Comparison of ENCODE assay signal across 8 mouse cellular contexts in genomic region chr17:25569833-25570647, GRCm38 (mm10). TPM values are rescaled to one million over a fixed set of nuclear protein-coding genes. Genes with fewer than 3 reads are reported as not detected.
DNase-seq lines count a peak whose midpoint lies in the region; ATAC-seq and TF ChIP-seq lines count a peak whose summit lies in the region.

No protein-coding gene starts in this region.

- TF ChIP-seq POLR2A in small intestine, adult 2 months (IDR thresholded peaks at IDR 0.05; ENCODE audit: low read depth, low read length): no peak

- H3K27me3 ChIP-seq in kidney, embryonic 14.5 days (ENCODE audit: control insufficient read depth, insufficient read depth, low read length): peaks cover 14% of the 10 kb centered on the region
- H3K27me3 ChIP-seq in E14TG2a.4 (ENCODE audit: insufficient read depth, low read length): peaks cover 88% of the 10 kb centered on the region
- H3K27me3 ChIP-seq in embryonic facial prominence, embryonic 13.5 days: peaks cover 25% of the 10 kb centered on the region
- peaks cover 75% of the 10 kb centered on the region for H3K27me3 ChIP-seq in limb, embryonic 12.5 days
- H3K27me3 ChIP-seq in small intestine, adult 2 months (ENCODE audit: control insufficient read depth, insufficient read depth, low read length): peaks cover 28% of the 10 kb centered on the region

- H3K9ac ChIP-seq in kidney, embryonic 14.5 days (ENCODE audit: low read depth, low read length): peak overlapping the region; percentile 60
- H3K9ac ChIP-seq in embryonic facial prominence, embryonic 13.5 days: peak overlapping the region; percentile 73
- H3K9ac ChIP-seq in limb, embryonic 12.5 days (replicated peaks): peak overlapping the region; percentile 66

- ATAC-seq in kidney, embryonic 14.5 days (ENCODE audit: low FRiP score, low TSS enrichment): no peak; the same call in none of the 2 replicates
- no peak for ATAC-seq in embryonic facial prominence, embryonic 13.5 days (ENCODE audit: insufficient number of reproducible peaks, insufficient read depth, low FRiP score, low TSS enrichment, low read depth)
- peak; percentile 7; the same call in 1 of the 2 replicates for ATAC-seq in limb, embryonic 12.5 days (ENCODE audit: insufficient number of reproducible peaks, insufficient read depth, low FRiP score, low TSS enrichment, low read depth)

- H3K4me1 ChIP-seq in kidney, embryonic 14.5 days (ENCODE audit: control insufficient read depth, insufficient read depth, low read length): peaks cover 13% of the 10 kb centered on the region; the same call in 1 of the 2 replicates
- peaks cover 35% of the 10 kb centered on the region for H3K4me1 ChIP-seq in E14TG2a.4 (replicated peaks; ENCODE audit: low read depth, low read length)
- peaks cover 58% of the 10 kb centered on the region for H3K4me1 ChIP-seq in embryonic facial prominence, embryonic 13.5 days
- peaks cover 44% of the 10 kb centered on the region for H3K4me1 ChIP-seq in limb, embryonic 12.5 days (replicated peaks)
- 0 out of 2 replicates have a peak, but pooled peaks cover 9% of the 10 kb centered on the region for H3K4me1 ChIP-seq in small intestine, adult 2 months (ENCODE audit: control insufficient read depth, insufficient read depth, insufficient read length, low read length)

- no peak for TF ChIP-seq CTCF in E14TG2a.4 (conservative IDR thresholded peaks at IDR 0.05; ENCODE audit: low read length)
- no peak for TF ChIP-seq CTCF in small intestine, adult 2 months (IDR thresholded peaks at IDR 0.05; ENCODE audit: extremely low read depth, insufficient read length, insufficient replicate concordance, low read depth, low read length)

- peak overlapping the region; percentile 57 for H3K4me3 ChIP-seq in kidney, embryonic 14.5 days (ENCODE audit: low read length)
- H3K4me3 ChIP-seq in E14TG2a.4 (replicated peaks; ENCODE audit: low read length): peak overlapping the region; percentile 83
- peak overlapping the region; percentile 59 for H3K4me3 ChIP-seq in embryonic facial prominence, embryonic 13.5 days
- peak overlapping the region; percentile 57 for H3K4me3 ChIP-seq in limb, embryonic 12.5 days (replicated peaks)
- H3K4me3 ChIP-seq in small intestine, adult 2 months (ENCODE audit: low read depth, low read length): peak overlapping the region; percentile 62

- no peak overlapping the region for H3K27ac ChIP-seq in kidney, embryonic 14.5 days (ENCODE audit: low read depth, low read length)
- H3K27ac ChIP-seq in embryonic facial prominence, embryonic 13.5 days: no peak overlapping the region
- no peak overlapping the region for H3K27ac ChIP-seq in limb, embryonic 12.5 days
- H3K27ac ChIP-seq in small intestine, adult 2 months (ENCODE audit: insufficient read depth, low read depth, low read length): no peak overlapping the region

- H3K9me3 ChIP-seq in kidney, embryonic 14.5 days (ENCODE audit: control insufficient read depth, low read length): no peaks in the 10 kb centered on the region
- H3K9me3 ChIP-seq in E14TG2a.4 (ENCODE audit: low read length): no peaks in the 10 kb centered on the region
- H3K9me3 ChIP-seq in embryonic facial prominence, embryonic 13.5 days: no peaks in the 10 kb centered on the region
- no peaks in the 10 kb centered on the region for H3K9me3 ChIP-seq in limb, embryonic 12.5 days

- no peak for DNase-seq in kidney, postnatal 36 days
- DNase-seq in yolk sac, embryonic 10.5 days (ENCODE audit: low spot score): no peak
- no peak for DNase-seq in frontal cortex, postnatal 25 days (ENCODE audit: low spot score in 2 of 2)

- 3% methylated on average over 51 of the region's 54 CpGs for WGBS in kidney, embryonic 14.5 days
- WGBS in embryonic facial prominence, embryonic 13.5 days: under 1% methylated on average over 53 of the region's 54 CpGs
- WGBS in limb, embryonic 12.5 days: 3% methylated on average over 54 of the region's 54 CpGs
- WGBS in small intestine, adult 2 months: 6% methylated on average over 54 of the region's 54 CpGs

- peak overlapping the region; percentile 99 for H3K4me2 ChIP-seq in kidney, embryonic 14.5 days (replicated peaks; ENCODE audit: low read depth, low read length)
- peak overlapping the region; percentile 99 for H3K4me2 ChIP-seq in embryonic facial prominence, embryonic 13.5 days
- peak overlapping the region; percentile 98 for H3K4me2 ChIP-seq in limb, embryonic 12.5 days

- H3K36me3 ChIP-seq in kidney, embryonic 14.5 days (ENCODE audit: control insufficient read depth, insufficient read depth, low read length): no peaks in the 10 kb centered on the region
- H3K36me3 ChIP-seq in E14TG2a.4 (ENCODE audit: insufficient read depth, low read length): no peaks in the 10 kb centered on the region
- 0 out of 2 replicates have a peak, but pooled peaks cover 6% of the 10 kb centered on the region for H3K36me3 ChIP-seq in embryonic facial prominence, embryonic 13.5 days
- peaks cover 9% of the 10 kb centered on the region; the same call in 1 of the 2 replicates for H3K36me3 ChIP-seq in limb, embryonic 12.5 days
- H3K36me3 ChIP-seq in small intestine, adult 2 months (ENCODE audit: control insufficient read depth, insufficient read depth, low read length): no peaks in the 10 kb centered on the region

RNA-seq across cellular contexts. Expression of gene Sox8, which starts 0.4 kb away (rescaled TPM):
- polyA plus RNA-seq in kidney, embryonic 14.5 days (2014; fragmentation: Nextera tagmentation; extraction: Ambion mirVana): 6.5 and 8.5 TPM in 2 replicates
- polyA plus RNA-seq in embryonic facial prominence, embryonic 13.5 days (2015; fragmentation: Nextera tagmentation; extraction: Ambion mirVana): 9.1 and 11.1 TPM in 2 replicates
- 10.1 and 11.1 TPM in 2 replicates for polyA plus RNA-seq in limb, embryonic 12.5 days (2016; fragmentation: Nextera tagmentation; extraction: Ambion mirVana)
- polyA plus RNA-seq in small intestine, adult 2 months (2012; rRNA removed): 0.67 and 0.98 TPM in 2 replicates

RNA-seq across cellular contexts. Expression of gene Lmf1, which starts 8.8 kb away (rescaled TPM):
- 21.3 and 29.8 TPM in 2 replicates for polyA plus RNA-seq in kidney, embryonic 14.5 days (2014; fragmentation: Nextera tagmentation; extraction: Ambion mirVana)
- 28.7 and 33.8 TPM in 2 replicates for polyA plus RNA-seq in embryonic facial prominence, embryonic 13.5 days (2015; fragmentation: Nextera tagmentation; extraction: Ambion mirVana)
- 27.9 and 28.9 TPM in 2 replicates for polyA plus RNA-seq in limb, embryonic 12.5 days (2016; fragmentation: Nextera tagmentation; extraction: Ambion mirVana)
- 10.0 and 10.9 TPM in 2 replicates for polyA plus RNA-seq in small intestine, adult 2 months (2012; rRNA removed)
